Mouse (Mus musculus) heart, embryonic 16.5 days (tissue): ENCODE results near the gene Cdc45. TPM values are rescaled to one million over a fixed set of nuclear protein-coding genes. Genes with fewer than 3 reads are reported as not detected.

Experiments used
- ATAC-seq: fragments of 200-750 bp; cut with Nextera tagmentation; replicated peaks from 2 replicates; pipeline ENCODE4 v1.8.0; 2017; ENCODE audit warnings: moderate number of reproducible peaks; ENCODE audit not compliant: insufficient read depth, low FRiP score; ENCODE audit errors: extremely low read depth
- H3K27ac ChIP-seq: fragments of 300-500 bp; sonication (generic); 2 replicates; pipeline ENCODE4 v1.5.1; 2014; ENCODE audit warnings: mild to moderate bottlenecking, low read length, control low read depth, moderate library complexity
- H3K27me3 ChIP-seq: fragments of 300-500 bp; sonication (generic); 2 replicates; pipeline ENCODE4 v1.6.1; 2014; ENCODE audit warnings: low read length, mixed read lengths; ENCODE audit not compliant: control insufficient read depth, insufficient read depth
- H3K36me3 ChIP-seq: fragments of 300-500 bp; sonication (generic); 2 replicates; pipeline ENCODE4 v1.6.1; 2014; ENCODE audit not compliant: control insufficient read depth, insufficient read depth
- H3K4me1 ChIP-seq: fragments of 300-500 bp; sonication (generic); 2 replicates; pipeline ENCODE4 v1.6.1; 2014; ENCODE audit warnings: low read length, mixed read lengths; ENCODE audit not compliant: control insufficient read depth, insufficient read depth
- H3K4me2 ChIP-seq: fragments of 300-500 bp; sonication (generic); 2 replicates; pipeline ENCODE4 v1.6.1; 2014; ENCODE audit warnings: low read depth, mild to moderate bottlenecking, control low read depth, low read length
- H3K4me3 ChIP-seq: fragments of 300-500 bp; sonication (generic); 2 replicates; pipeline ENCODE4 v1.5.1; 2014; ENCODE audit warnings: mild to moderate bottlenecking, control low read depth, low read length
- H3K9ac ChIP-seq: fragments of 300-500 bp; sonication (generic); 2 replicates; pipeline ENCODE4 v1.6.1; 2014; ENCODE audit warnings: low read length, control low read depth
- H3K9me3 ChIP-seq: fragments of 300-500 bp; sonication (generic); replicated peaks from 2 replicates; pipeline ENCODE4 v1.6.1; 2016; ENCODE audit warnings: low read length; ENCODE audit not compliant: control insufficient read depth
- WGBS: fragments of 180-500 bp; shearing (Covaris S2); extraction: QIAGEN DNeasy Blood & Tissue Kit; methylation state at CpG from one replicate; pipeline ENCODE4 v1.1.7; 2014; 5-methylcytosine and 5-hydroxymethylcytosine counted together
- polyA plus RNA-seq: library from polyadenylated mRNA; unstranded; fragments of >200 nt; fragmentation: Nextera tagmentation; extraction: Ambion mirVana; gene quantifications from 2 replicates; pipeline ENCODE4 v1.2.1, GENCODE M21; 2015

The Cdc45 gene
- polyA plus RNA-seq, 1 experiment from 2014 or later: 39.2 TPM

DNA sequence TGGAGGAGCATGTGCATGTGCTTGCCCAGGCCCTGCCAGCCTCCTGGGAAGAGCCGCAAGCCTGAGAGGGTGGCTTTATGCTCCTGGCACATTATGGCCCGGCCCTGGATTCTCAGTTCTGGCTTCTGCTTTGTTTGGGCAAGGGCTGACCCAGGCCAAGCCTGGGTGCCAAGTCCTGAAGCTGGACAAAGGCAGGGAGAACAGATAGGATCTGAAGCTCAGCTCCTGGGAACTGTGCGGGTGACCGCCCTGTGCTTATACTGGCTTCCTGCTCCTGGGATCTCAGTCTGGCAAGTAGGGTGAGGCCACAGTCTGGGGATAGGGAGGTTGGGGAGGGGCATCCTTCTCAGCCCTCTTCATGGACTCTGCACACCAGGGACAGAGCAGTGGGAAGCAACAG lies 50.1 kb downstream of the Cdc45 start:
- Histone ChIP-seq H3K9me3 (no peaks in the 10 kb centered on the region), H3K36me3 (no peaks in the 10 kb centered on the region), H3K9ac (no peak overlapping the region), H3K27me3 (no peaks in the 10 kb centered on the region), H3K4me2 (no peak overlapping the region), H3K27ac (no peak overlapping the region), H3K4me1 (no peaks in the 10 kb centered on the region), H3K4me3 (no peak overlapping the region)
- WGBS: 80% methylated on average over 4 of the region's 4 CpGs
- no peak for ATAC-seq

- Histone ChIP-seq H3K36me3 (no peaks in the 10 kb centered on the region), H3K4me3 (no peak overlapping the region), H3K4me1 (no peaks in the 10 kb centered on the region), H3K9ac (no peak overlapping the region), H3K9me3 (no peaks in the 10 kb centered on the region), H3K27me3 (no peaks in the 10 kb centered on the region), H3K4me2 (no peak overlapping the region), H3K27ac (no peak overlapping the region)
- ATAC-seq: no peak
- 62% methylated on average over 10 of the region's 10 CpGs for WGBS
These were observed 59.8 kb downstream of the Cdc45 start for GRCm38 (mm10) chr16:18751885-18752499.

- WGBS: 67% methylated on average over 11 of the region's 11 CpGs
- Histone ChIP-seq H3K27ac (no peak overlapping the region), H3K36me3 (no peaks in the 10 kb centered on the region), H3K4me2 (no peak overlapping the region), H3K4me3 (no peak overlapping the region), H3K27me3 (no peaks in the 10 kb centered on the region), H3K9ac (no peak overlapping the region), H3K9me3 (no peaks in the 10 kb centered on the region), H3K4me1 (no peaks in the 10 kb centered on the region)
- no peak for ATAC-seq
These were observed 60.7 kb downstream of the Cdc45 start for GRCm38 (mm10) chr16:18751101-18751500.

DNA sequence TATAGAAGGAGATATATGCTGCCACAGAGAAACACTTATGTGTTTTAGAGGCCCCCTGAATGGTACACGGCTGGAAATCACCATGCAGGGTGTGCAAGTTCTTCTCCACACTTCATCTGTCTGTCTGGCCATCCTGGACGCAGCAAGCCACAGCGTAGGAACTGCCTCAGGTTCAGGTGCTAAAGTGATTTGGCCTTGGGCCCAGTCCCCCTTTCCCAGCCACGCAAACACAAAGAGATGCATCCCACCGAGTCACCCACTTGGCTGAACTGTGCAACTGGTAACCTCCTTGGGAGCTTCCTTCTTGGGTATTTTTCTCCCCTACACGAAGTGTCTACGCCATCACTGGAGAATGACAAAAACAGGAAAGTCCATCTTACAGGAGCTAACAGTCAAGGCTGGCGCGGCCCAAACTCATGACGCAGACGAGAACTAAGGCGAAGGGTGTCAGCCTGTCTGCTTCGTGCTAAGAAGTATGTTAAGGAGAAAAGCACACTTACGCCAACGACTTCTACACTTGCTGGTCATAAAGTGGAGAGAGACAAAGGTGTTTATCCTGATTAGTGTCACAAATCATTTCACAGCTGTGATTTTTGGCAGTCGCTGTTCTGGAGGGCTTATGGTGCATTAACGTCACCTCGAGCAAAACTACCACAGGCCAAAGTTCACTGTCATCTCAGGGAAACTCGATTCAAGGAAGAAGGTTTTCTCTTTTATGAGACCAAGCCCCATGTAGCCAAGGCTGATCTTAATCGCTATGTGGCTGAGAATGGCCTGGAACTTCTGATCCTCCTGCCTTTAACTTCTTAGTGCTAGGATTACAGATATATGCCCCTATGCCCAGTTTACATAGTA lies 65.3 kb downstream of the Cdc45 start:
- Histone ChIP-seq H3K27ac (no peak overlapping the region; the same call in 1 of the 2 replicates), H3K4me3 (no peak overlapping the region), H3K36me3 (no peaks in the 10 kb centered on the region), H3K27me3 (no peaks in the 10 kb centered on the region), H3K4me2 (no peak overlapping the region), H3K9ac (no peak overlapping the region), H3K4me1 (no peaks in the 10 kb centered on the region), H3K9me3 (no peaks in the 10 kb centered on the region)
- no peak for ATAC-seq
- WGBS: 71% methylated on average over 20 of the region's 20 CpGs

DNA sequence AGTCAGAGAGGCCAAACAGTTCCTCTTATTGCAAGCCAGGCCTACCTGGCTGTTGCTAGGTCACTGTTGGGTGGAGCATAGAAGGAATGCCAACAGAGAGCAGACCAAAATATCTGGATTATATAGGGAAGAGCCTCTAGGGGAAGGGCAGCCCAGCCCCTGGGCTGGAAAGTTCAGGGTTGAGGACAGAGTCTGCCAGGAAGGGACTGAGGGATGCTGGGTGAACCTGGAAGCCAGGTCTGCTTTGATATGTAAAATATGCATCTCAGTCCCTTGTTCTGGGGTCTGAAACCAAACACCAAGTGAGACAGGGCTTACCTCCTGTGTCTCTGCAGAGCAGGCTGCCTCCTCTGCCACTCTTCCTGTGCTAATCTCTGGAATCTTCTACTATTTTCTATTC lies 73.5 kb downstream of the Cdc45 start:
- no peak overlapping the region for H3K9ac ChIP-seq
- H3K4me1 ChIP-seq: no peaks in the 10 kb centered on the region
- no peak for ATAC-seq
- no peaks in the 10 kb centered on the region for H3K9me3 ChIP-seq
- no peak overlapping the region for H3K4me2 ChIP-seq
- no peaks in the 10 kb centered on the region for H3K36me3 ChIP-seq
- no peak overlapping the region for H3K4me3 ChIP-seq
- no peaks in the 10 kb centered on the region for H3K27me3 ChIP-seq
- no peak overlapping the region for H3K27ac ChIP-seq

GRCm38 (mm10) chr16:18733100-18733956 lies 78.5 kb downstream of the Cdc45 start:
- Histone ChIP-seq H3K36me3 (no peaks in the 10 kb centered on the region), H3K27me3 (no peaks in the 10 kb centered on the region), H3K4me1 (peaks cover 5% of the 10 kb centered on the region; the same call in 1 of the 2 replicates), H3K4me3 (no peak overlapping the region), H3K9me3 (no peaks in the 10 kb centered on the region), H3K4me2 (peak overlapping the region; percentile 36), H3K27ac (peak overlapping the region; percentile 28), H3K9ac (no peak overlapping the region)
- 39% methylated on average over 20 of the region's 20 CpGs for WGBS
- ATAC-seq: peak; percentile 72

GRCm38 (mm10) chr16:18730640-18731039 lies 81.1 kb downstream of the Cdc45 start:
- H3K36me3 ChIP-seq: no peaks in the 10 kb centered on the region
- no peak overlapping the region for H3K9ac ChIP-seq
- WGBS: 47% methylated on average over 3 of the region's 3 CpGs
- H3K9me3 ChIP-seq: no peaks in the 10 kb centered on the region
- H3K4me3 ChIP-seq: no peak overlapping the region
- no peak for ATAC-seq
- H3K27me3 ChIP-seq: no peaks in the 10 kb centered on the region
- H3K4me1 ChIP-seq: peaks cover 5% of the 10 kb centered on the region; the same call in 1 of the 2 replicates
- H3K27ac ChIP-seq: no peak overlapping the region
- no peak overlapping the region for H3K4me2 ChIP-seq
